8 mouse cellular contexts compared by ENCODE assay signal in the genomic region with DNA sequence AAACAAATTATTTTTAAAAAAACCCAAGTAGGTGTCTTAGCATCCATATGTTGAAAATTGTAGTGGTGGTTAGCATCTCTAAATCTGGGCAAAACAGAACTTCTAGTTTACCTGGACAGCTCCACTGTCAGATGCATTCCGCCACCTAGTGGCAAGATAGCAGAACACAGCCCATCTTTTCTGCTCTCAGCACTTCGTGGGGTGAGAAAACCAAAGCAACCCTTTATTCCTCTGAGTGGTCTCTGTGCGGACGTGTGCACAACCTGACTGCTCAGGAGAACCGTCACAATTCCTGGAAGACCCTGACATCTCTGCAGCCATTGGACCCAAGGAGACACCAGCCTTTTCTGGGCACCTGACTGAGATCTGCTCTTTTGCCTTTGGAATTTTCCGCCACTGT. TPM values are rescaled to one million over a fixed set of nuclear protein-coding genes. Genes with fewer than 3 reads are reported as not detected.
DNase-seq lines count a peak whose midpoint lies in the region; ATAC-seq and TF ChIP-seq lines count a peak whose summit lies in the region.

No protein-coding gene starts in this region.

- TF ChIP-seq CTCF in liver, embryonic 14.5 days (IDR thresholded peaks at IDR 0.05; ENCODE audit: low read depth) = peak; percentile 82

- no peak for ATAC-seq in hindbrain, embryonic 12.5 days (ENCODE audit: low FRiP score)
- ATAC-seq in hindbrain, embryonic 14.5 days (ENCODE audit: low FRiP score) = peak; percentile 51; the same call in 1 of the 2 replicates
- ATAC-seq in liver, embryonic 14.5 days (ENCODE audit: insufficient read depth) = no peak
- peak; percentile 41; the same call in 1 of the 2 replicates for ATAC-seq in neural tube, embryonic 15.5 days (ENCODE audit: low FRiP score)

- no peak overlapping the region for H3K27ac ChIP-seq in hindbrain, embryonic 10.5 days
- H3K27ac ChIP-seq in hindbrain, embryonic 12.5 days = no peak overlapping the region
- no peak overlapping the region for H3K27ac ChIP-seq in hindbrain, embryonic 14.5 days
- no peak overlapping the region for H3K27ac ChIP-seq in liver, embryonic 14.5 days
- H3K27ac ChIP-seq in neural tube, embryonic 15.5 days (replicated peaks) = no peak overlapping the region

- H3K4me2 ChIP-seq in hindbrain, embryonic 12.5 days (replicated peaks) = no peak overlapping the region
- H3K4me2 ChIP-seq in hindbrain, embryonic 14.5 days (replicated peaks) = no peak overlapping the region
- no peak overlapping the region for H3K4me2 ChIP-seq in liver, embryonic 14.5 days (ENCODE audit: low read depth)
- H3K4me2 ChIP-seq in neural tube, embryonic 15.5 days = no peak overlapping the region

- H3K36me3 ChIP-seq in hindbrain, embryonic 10.5 days = peaks cover 44% of the 10 kb centered on the region
- H3K36me3 ChIP-seq in hindbrain, embryonic 12.5 days = peaks cover 29% of the 10 kb centered on the region
- peaks cover 39% of the 10 kb centered on the region for H3K36me3 ChIP-seq in hindbrain, embryonic 14.5 days (replicated peaks; ENCODE audit: control insufficient read depth, insufficient read depth)
- no peaks in the 10 kb centered on the region for H3K36me3 ChIP-seq in liver, embryonic 14.5 days (replicated peaks; ENCODE audit: control insufficient read depth, insufficient read depth, low read depth)
- peaks cover 30% of the 10 kb centered on the region for H3K36me3 ChIP-seq in neural tube, embryonic 15.5 days

- H3K4me1 ChIP-seq in hindbrain, embryonic 10.5 days (replicated peaks) = peaks cover 7% of the 10 kb centered on the region
- peaks cover 1% of the 10 kb centered on the region; the same call in 1 of the 2 replicates for H3K4me1 ChIP-seq in hindbrain, embryonic 12.5 days
- H3K4me1 ChIP-seq in hindbrain, embryonic 14.5 days (replicated peaks; ENCODE audit: control insufficient read depth, insufficient read depth, low read length) = no peaks in the 10 kb centered on the region
- no peaks in the 10 kb centered on the region for H3K4me1 ChIP-seq in liver, embryonic 14.5 days (replicated peaks; ENCODE audit: control insufficient read depth in 2 of 2, insufficient read depth in 2 of 2, low read length in 1 of 2)
- H3K4me1 ChIP-seq in neural tube, embryonic 15.5 days = no peaks in the 10 kb centered on the region

- H3K9ac ChIP-seq in hindbrain, embryonic 12.5 days = no peak overlapping the region
- H3K9ac ChIP-seq in hindbrain, embryonic 14.5 days = no peak overlapping the region
- no peak overlapping the region for H3K9ac ChIP-seq in liver, embryonic 14.5 days (replicated peaks)
- no peak overlapping the region for H3K9ac ChIP-seq in neural tube, embryonic 15.5 days (replicated peaks)

- no peaks in the 10 kb centered on the region for H3K27me3 ChIP-seq in hindbrain, embryonic 10.5 days (ENCODE audit: insufficient read depth, poor library complexity, severe bottlenecking)
- no peaks in the 10 kb centered on the region for H3K27me3 ChIP-seq in hindbrain, embryonic 12.5 days
- H3K27me3 ChIP-seq in hindbrain, embryonic 14.5 days (ENCODE audit: control insufficient read depth, insufficient read depth, low read length) = no peaks in the 10 kb centered on the region
- no peaks in the 10 kb centered on the region for H3K27me3 ChIP-seq in liver, embryonic 14.5 days (ENCODE audit: control insufficient read depth, insufficient read depth, low read length)
- no peaks in the 10 kb centered on the region for H3K27me3 ChIP-seq in neural tube, embryonic 15.5 days (replicated peaks)

- whole genome bisulfite sequencing in hindbrain, embryonic 10.5 days = 28% methylated on average over 6 of the region's 6 CpGs
- WGBS in hindbrain, embryonic 12.5 days = 32% methylated on average over 6 of the region's 6 CpGs
- 27% methylated on average over 6 of the region's 6 CpGs for WGBS in hindbrain, embryonic 14.5 days
- 17% methylated on average over 6 of the region's 6 CpGs for WGBS in liver, embryonic 14.5 days (ENCODE audit: insufficient replicate concordance)
- 33% methylated on average over 6 of the region's 6 CpGs for WGBS in neural tube, embryonic 15.5 days

- H3K9me3 ChIP-seq in hindbrain, embryonic 10.5 days = no peaks in the 10 kb centered on the region
- no peaks in the 10 kb centered on the region for H3K9me3 ChIP-seq in hindbrain, embryonic 12.5 days (replicated peaks)
- no peaks in the 10 kb centered on the region for H3K9me3 ChIP-seq in hindbrain, embryonic 14.5 days (ENCODE audit: control insufficient read depth, low read length)
- H3K9me3 ChIP-seq in liver, embryonic 14.5 days (ENCODE audit: control insufficient read depth, low read length) = no peaks in the 10 kb centered on the region
- no peaks in the 10 kb centered on the region for H3K9me3 ChIP-seq in neural tube, embryonic 15.5 days (replicated peaks)

- DNase-seq in hindbrain, embryonic 10.5 days (ENCODE audit: low spot score) = peak; percentile 56
- peak; percentile 75 for DNase-seq in ES-CJ7 (ENCODE audit: low read depth, low spot score)
- DNase-seq in cerebellum, adult 8-10 months = peak; percentile 48
- peak; percentile 80 for DNase-seq in hindbrain, embryonic 14.5 days (ENCODE audit: low spot score)
- no peak for DNase-seq in liver, embryonic 14.5 days (ENCODE audit: low read depth in 3 of 3, low spot score in 3 of 3)
- DNase-seq in yolk sac, embryonic 10.5 days (ENCODE audit: low spot score) = no peak

- H3K4me3 ChIP-seq in hindbrain, embryonic 10.5 days = no peak overlapping the region
- no peak overlapping the region for H3K4me3 ChIP-seq in hindbrain, embryonic 12.5 days
- no peak overlapping the region for H3K4me3 ChIP-seq in hindbrain, embryonic 14.5 days (replicated peaks; ENCODE audit: low read length)
- H3K4me3 ChIP-seq in liver, embryonic 14.5 days (ENCODE audit: insufficient read depth in 1 of 2, low read depth in 2 of 2, low read length in 2 of 2) = no peak overlapping the region
- H3K4me3 ChIP-seq in neural tube, embryonic 15.5 days (replicated peaks) = no peak overlapping the region

- no peak for TF ChIP-seq EP300 in liver, embryonic 14.5 days (IDR thresholded peaks at IDR 0.05; ENCODE audit: low read depth)

RNA-seq across cellular contexts. Expression of gene Evl, which starts 13.4 kb away (rescaled TPM):
- polyA plus RNA-seq in hindbrain, embryonic 10.5 days (2016; fragmentation: Nextera tagmentation; extraction: Ambion mirVana) = 59.1 and 75.2 TPM in 2 replicates
- 134 and 147 TPM in 2 replicates for polyA plus RNA-seq in hindbrain, embryonic 12.5 days (2016; fragmentation: Nextera tagmentation; extraction: Ambion mirVana)
- polyA plus RNA-seq in hindbrain, embryonic 14.5 days (2014; fragmentation: Nextera tagmentation; extraction: Ambion mirVana) = 243 and 270 TPM in 2 replicates
- polyA plus RNA-seq in liver, embryonic 14.5 days (2012; rRNA removed) = 10.3 and 15.9 TPM in 2 replicates
- polyA plus RNA-seq in liver, embryonic 14.5 days (2014; fragmentation: Nextera tagmentation; extraction: Ambion mirVana) = 7.0 and 7.1 TPM in 2 replicates
- polyA plus RNA-seq in neural tube, embryonic 15.5 days (2015; fragmentation: Nextera tagmentation; extraction: Ambion mirVana) = 188 and 226 TPM in 2 replicates

Comparison
In these comparisons a context has a peak if more than half of its experiments do, and no peak if none do; other contexts are left out.
1. ATAC-seq: peak in hindbrain, embryonic 14.5 days (single experiment) and neural tube, embryonic 15.5 days (single experiment); none in hindbrain, embryonic 12.5 days (single experiment) and liver, embryonic 14.5 days (single experiment).
2. DNase-seq: peak in hindbrain, embryonic 10.5 days (single experiment), ES-CJ7 (single experiment), cerebellum, adult 8-10 months (single experiment) and hindbrain, embryonic 14.5 days (single experiment); none in liver, embryonic 14.5 days (0 of 3) and yolk sac, embryonic 10.5 days (single experiment).